Mouse (Mus musculus) stomach, embryonic 16.5 days (tissue): Measurements from ENCODE around the gene Lbx1. TPM values are rescaled to one million over a fixed set of nuclear protein-coding genes. Genes with fewer than 3 reads are reported as not detected.

Source experiments
- polyA plus RNA-seq: library from polyadenylated mRNA; unstranded; fragments of >200 nt; fragmentation: Nextera tagmentation; extraction: Ambion mirVana; gene quantifications from 2 replicates; pipeline ENCODE4 v1.2.1, GENCODE M21; 2015

The Lbx1 gene
- polyA plus RNA-seq, 1 experiment from 2014 or later, result not detected

Other genes with a start within 250 kb of the Lbx1 start
- 4.6 and 5.5 TPM in 2 replicates for gene Sema4g, start 246.7 kb downstream of the Lbx1 start, polyA plus RNA-seq
- 17.1 and 17.2 TPM in 2 replicates for gene Twnk, start 230.1 kb downstream of the Lbx1 start, polyA plus RNA-seq
- gene Mrpl43, start 229.4 kb downstream of the Lbx1 start, polyA plus RNA-seq, result 62.2 and 64.9 TPM in 2 replicates
- 27.7 and 36.0 TPM in 2 replicates for gene Lzts2, start 221.4 kb downstream of the Lbx1 start, polyA plus RNA-seq
- 0.21 and 0.48 TPM in 2 replicates for gene Pdzd7, start 190.1 kb downstream of the Lbx1 start, polyA plus RNA-seq
- gene Sfxn3, start 188.3 kb downstream of the Lbx1 start, polyA plus RNA-seq, result 28.3 and 29.8 TPM in 2 replicates
- gene Kazald1, start 160.6 kb downstream of the Lbx1 start, polyA plus RNA-seq, result 22.9 and 41.4 TPM in 2 replicates
- gene Tlx1, start 85.1 kb downstream of the Lbx1 start, polyA plus RNA-seq, result 1.1 and 3.5 TPM in 2 replicates
- gene Btrc, start 127.9 kb upstream of the Lbx1 start, polyA plus RNA-seq, result 39.2 and 40.8 TPM in 2 replicates